Mouse (Mus musculus): ENCODE data around the gene Sde2.

DNA sequence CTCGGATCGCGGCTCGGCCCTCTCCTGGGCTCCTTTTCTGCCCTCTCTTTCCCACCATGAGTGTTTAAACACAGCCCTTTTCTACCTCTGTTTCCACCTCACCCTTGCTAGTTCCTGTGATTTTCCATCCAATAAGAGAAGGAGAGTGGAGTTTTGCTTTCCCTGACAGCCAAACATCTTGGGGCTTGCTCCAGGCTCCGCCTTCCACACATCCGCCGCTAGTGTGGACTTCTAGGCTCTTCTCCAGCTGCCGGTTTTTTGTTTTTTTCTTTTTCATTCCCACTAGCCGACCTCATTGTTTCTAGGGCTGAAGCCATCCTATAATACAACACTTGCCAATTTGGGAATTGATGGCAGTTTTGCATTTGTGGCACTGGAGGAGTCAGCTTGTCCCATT lies 2.8 kb upstream of the Sde2 start:
- TF ChIP-seq GATA1 (IDR thresholded peaks at IDR 0.05; ENCODE audit: borderline replicate concordance, low read length), result no peak
- no peak for TF ChIP-seq FLI1 (IDR thresholded peaks at IDR 0.05; ENCODE audit: low read length)

All from megakaryocyte, embryonic 14.5 days (primary cell).